ENCODE assay signal across 1 mouse cellular context in the genomic region with DNA sequence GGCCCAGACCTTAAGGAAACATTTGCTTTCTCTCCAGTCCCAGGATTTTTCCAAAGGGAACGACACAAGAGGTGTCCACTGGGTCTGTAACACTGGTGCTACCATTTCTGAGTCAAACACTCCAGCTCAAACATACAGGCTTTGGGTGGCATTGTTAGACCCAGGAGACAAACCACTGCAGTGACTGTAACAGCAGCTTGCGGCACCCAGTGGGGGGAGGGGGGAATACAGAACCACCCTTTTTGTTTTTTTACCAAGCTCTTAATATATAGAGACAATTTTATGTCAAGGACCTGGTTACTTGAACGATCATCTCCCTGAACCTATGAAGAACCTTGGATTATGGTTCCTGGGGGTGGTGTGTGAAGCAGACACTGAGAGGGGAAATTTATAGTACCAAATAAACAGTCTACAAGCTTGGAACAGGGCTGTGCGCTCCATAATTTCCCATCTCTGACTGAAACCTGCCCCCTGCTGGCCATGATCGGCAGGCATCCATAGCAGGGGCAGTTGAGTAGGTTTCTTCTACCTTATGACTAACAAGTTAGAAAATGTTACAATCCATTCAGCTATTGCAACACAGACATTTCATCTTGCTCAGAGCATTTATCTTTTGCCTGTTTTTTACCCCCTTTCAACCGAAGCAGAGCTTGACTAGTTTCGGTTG.
TF ChIP-seq lines count a peak whose summit lies in the region.

No protein-coding gene starts in this region.

TF ChIP-seq in CH12.LX, 34 proteins besides CTCF, POLR2A, EP300 and RAD21 (continued from another document):
- TF ChIP-seq MXI1 (IDR thresholded peaks at IDR 0.05; ENCODE audit: low read depth, low read length) = 0 out of 2 replicates have a peak, but pooled peaks have one; percentile 43
- TF ChIP-seq MAX (IDR thresholded peaks at IDR 0.05; ENCODE audit: low read length) = 0 out of 2 replicates have a peak, but pooled peaks have one; percentile 15
- TF ChIP-seq E2F4 (IDR thresholded peaks at IDR 0.05; ENCODE audit: insufficient replicate concordance, low read depth, low read length) = no peak
- peak; percentile 79 for TF ChIP-seq ZNF384 (IDR thresholded peaks at IDR 0.05; ENCODE audit: low read depth, low read length)
- TF ChIP-seq ZKSCAN1 (IDR thresholded peaks at IDR 0.05; ENCODE audit: borderline replicate concordance, low read depth, low read length) = no peak
- TF ChIP-seq IRF4 (IDR thresholded peaks at IDR 0.05; ENCODE audit: low read depth, low read length) = no peak
- peak; percentile 58; the same call in 1 of the 2 replicates for TF ChIP-seq CHD2 (IDR thresholded peaks at IDR 0.05; ENCODE audit: low read length)
- no peak for TF ChIP-seq NRF1 (IDR thresholded peaks at IDR 0.05; ENCODE audit: low read depth, low read length)
- peak; percentile 23; the same call in 1 of the 2 replicates for TF ChIP-seq ELF1 (IDR thresholded peaks at IDR 0.05; ENCODE audit: low read depth, low read length)
- TF ChIP-seq HCFC1 (IDR thresholded peaks at IDR 0.05; ENCODE audit: low read depth, low read length) = no peak
- no peak for TF ChIP-seq CHD1 (IDR thresholded peaks at IDR 0.05; ENCODE audit: low read depth, low read length)
- TF ChIP-seq BHLHE40 (IDR thresholded peaks at IDR 0.05; ENCODE audit: low read depth, low read length) = no peak
- no peak for TF ChIP-seq JUN (IDR thresholded peaks at IDR 0.05; ENCODE audit: insufficient read depth, low read depth, low read length)
